Mouse (Mus musculus): Measurements from ENCODE around the gene Trio. TPM values are rescaled to one million over a fixed set of nuclear protein-coding genes. Genes with fewer than 3 reads are reported as not detected.

The Trio gene
- total RNA-seq, 2 experiments from 2014 or later: 37.3 to 50.8 TPM

GRCm38 (mm10) chr15:27953570-27953969 is 72.1 kb downstream of the Trio start:
- ATAC-seq (ENCODE audit: poor library complexity, severe bottlenecking): no peak

- no peak for ATAC-seq (ENCODE audit: poor library complexity, severe bottlenecking)
Observed at GRCm38 (mm10) chr15:27951195-27951594, 74.5 kb downstream of the Trio start.

GRCm38 (mm10) chr15:27949196-27949595 is 76.5 kb downstream of the Trio start:
- ATAC-seq (ENCODE audit: poor library complexity, severe bottlenecking): no peak

DNA sequence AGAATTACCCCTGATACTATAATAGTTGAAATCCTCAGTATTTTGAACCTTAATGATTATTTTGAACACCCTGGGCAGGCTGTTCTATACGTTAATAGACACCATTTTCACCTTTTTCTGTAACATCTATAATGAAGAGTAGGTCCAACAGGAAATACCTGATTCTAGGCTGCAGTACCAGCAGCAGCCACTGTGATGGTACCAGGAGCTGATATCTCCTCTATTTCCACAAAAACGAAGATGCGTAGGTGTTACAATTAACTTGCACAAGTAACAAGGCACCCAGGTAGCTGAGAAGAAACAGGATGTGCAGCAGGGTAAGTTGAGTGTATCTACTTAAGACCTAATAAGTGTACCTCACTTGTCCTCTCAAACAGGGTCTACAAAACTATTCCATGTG is 77.8 kb downstream of the Trio start:
- ATAC-seq (ENCODE audit: poor library complexity, severe bottlenecking): no peak

GRCm38 (mm10) chr15:27945570-27945969 is 80.1 kb downstream of the Trio start:
- no peak for ATAC-seq (ENCODE audit: poor library complexity, severe bottlenecking)

GRCm38 (mm10) chr15:27944898-27945297 is 80.8 kb downstream of the Trio start:
- no peak for ATAC-seq (ENCODE audit: poor library complexity, severe bottlenecking)

GRCm38 (mm10) chr15:27943486-27944195 is 82.0 kb downstream of the Trio start:
- no peak for ATAC-seq (ENCODE audit: poor library complexity, severe bottlenecking)

DNA sequence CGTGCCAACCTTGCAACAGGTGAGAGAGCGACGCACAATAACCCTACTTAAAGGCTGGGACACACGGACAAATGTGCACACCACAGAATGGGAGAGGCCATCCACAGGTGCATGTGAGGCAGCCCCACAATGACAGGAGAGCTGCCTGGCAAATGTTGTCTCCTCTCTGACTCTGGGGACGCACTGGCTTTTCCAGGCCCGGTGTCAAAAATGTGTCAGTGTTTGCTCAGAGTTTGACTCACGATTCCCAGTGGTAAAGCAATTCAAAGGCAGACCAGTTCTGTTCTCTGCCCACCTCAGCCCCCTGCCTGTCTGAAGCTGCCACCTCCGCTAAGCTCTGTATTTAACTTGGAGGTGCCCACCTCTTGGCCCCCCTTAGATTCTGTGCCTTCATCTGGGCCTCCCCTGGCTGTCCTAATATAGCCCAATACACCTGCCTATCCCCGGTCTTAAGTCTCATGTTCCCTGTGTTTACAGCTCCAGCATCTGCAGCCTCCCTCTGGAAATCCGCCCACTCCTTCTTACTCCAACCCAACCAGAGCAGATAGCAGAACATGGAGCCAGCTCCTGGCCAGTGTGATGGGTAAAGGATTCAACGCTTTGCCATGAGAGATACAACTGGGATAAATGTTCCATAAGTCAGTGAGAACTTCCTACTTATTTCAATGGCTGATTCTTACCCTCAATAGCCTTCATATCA is 83.3 kb downstream of the Trio start:
- no peak for ATAC-seq (ENCODE audit: poor library complexity, severe bottlenecking)

DNA sequence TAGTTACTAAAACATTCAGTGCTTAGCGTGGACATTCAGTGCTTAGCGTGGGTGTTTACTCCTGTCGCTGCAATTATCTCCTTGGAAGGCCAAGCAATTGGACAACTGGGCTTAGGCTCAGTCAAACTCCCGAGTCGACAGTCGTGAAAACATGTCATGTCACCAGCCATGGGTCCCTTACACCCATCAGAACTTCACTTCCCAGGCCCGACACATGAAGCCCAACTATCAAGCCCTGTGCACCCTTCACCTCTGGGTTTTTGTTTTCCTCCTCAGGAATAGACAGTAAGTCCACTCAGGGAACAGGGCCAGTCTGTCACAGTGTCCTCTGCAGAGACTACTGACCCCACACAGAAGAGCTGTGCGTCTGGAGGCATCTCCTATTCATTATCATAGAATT is 84.2 kb downstream of the Trio start:
- no peak for ATAC-seq (ENCODE audit: poor library complexity, severe bottlenecking)

GRCm38 (mm10) chr15:27941020-27941419 is 84.6 kb downstream of the Trio start:
- peak; percentile 61 for ATAC-seq (ENCODE audit: poor library complexity, severe bottlenecking)

DNA sequence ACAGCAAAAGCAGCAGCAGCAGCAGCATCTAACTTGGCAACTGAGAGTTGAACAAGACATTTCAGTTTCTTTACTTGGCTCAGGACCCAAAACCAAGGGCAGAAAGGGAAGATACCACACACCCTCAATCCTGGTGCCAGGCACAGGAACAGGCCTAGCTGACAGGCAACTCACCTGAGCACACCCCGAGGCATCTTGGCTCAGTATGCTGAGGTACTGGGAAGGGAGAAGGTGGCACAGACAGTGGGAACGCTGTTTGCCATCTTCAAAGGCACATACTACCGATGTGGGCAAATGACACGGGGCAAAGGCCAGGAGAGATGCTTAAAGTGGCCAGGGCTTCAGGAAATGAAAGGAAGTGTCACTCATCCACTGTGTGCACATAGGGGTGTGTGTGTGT is 85.6 kb downstream of the Trio start:
- ATAC-seq (ENCODE audit: poor library complexity, severe bottlenecking): no peak

DNA sequence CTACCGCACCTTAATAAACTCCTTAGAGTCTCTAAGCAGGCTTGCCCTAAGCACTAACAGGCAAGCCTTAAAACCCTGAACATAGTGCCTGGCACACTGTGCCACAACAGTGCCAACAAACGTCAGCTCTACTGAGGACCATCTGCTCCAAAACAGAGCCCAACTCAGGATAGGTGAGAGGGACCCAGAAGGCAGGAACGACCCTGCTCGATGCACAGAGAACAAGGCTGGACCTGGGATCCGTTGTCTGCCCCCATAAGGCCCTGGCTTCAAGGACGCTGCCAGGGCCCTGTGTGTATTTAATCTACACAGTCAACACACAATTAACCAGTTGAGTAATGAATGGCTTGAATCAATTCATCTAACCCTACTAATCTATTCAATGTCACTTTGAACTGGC is 86.8 kb downstream of the Trio start:
- no peak for ATAC-seq (ENCODE audit: poor library complexity, severe bottlenecking)

DNA sequence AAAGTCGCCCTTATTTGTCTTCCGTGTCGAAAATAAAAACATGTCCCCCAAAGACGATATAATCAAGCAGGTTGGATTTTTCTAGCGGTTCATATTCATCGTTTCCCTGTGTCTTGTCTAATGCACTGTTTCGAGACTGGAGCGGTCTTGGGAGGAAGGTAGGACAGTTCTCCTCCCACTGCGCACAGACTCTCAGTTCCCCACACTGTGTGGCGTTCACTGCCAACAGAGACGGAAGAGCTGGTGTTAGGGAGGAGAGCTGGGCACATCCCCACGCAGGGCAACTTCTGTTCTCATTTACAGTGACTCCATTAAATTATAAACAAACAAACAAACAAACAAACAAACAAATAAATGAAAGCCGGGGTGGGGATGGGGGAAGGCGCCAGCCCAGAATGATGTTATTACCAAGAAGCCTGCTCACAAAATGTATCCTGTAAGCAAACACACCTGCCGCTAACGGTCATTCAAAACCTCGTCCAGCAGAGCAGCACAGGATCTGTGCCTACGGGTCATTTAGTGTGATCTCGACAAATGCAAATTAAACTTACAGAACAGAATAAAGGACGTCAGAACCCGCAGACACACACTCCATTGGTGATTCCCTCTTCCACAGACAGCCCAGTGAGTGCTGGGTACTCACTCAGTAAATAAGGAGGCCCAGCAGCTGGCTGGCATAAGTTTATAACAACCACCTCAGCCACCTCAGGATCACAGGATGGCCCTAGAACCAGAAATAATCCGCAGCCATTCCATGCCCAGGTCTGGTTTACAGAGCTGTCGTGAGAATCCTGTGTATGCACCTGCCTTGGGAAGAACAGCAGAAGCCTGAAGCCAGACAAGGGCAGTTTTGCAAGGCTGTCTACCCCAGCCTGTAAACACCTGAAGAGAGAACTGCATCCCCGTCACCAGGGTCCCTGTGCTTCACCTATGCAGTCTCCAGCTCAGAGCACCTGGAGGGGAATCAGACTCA is 87.5 kb downstream of the Trio start:
- ATAC-seq (ENCODE audit: poor library complexity, severe bottlenecking): peak; percentile 77

DNA sequence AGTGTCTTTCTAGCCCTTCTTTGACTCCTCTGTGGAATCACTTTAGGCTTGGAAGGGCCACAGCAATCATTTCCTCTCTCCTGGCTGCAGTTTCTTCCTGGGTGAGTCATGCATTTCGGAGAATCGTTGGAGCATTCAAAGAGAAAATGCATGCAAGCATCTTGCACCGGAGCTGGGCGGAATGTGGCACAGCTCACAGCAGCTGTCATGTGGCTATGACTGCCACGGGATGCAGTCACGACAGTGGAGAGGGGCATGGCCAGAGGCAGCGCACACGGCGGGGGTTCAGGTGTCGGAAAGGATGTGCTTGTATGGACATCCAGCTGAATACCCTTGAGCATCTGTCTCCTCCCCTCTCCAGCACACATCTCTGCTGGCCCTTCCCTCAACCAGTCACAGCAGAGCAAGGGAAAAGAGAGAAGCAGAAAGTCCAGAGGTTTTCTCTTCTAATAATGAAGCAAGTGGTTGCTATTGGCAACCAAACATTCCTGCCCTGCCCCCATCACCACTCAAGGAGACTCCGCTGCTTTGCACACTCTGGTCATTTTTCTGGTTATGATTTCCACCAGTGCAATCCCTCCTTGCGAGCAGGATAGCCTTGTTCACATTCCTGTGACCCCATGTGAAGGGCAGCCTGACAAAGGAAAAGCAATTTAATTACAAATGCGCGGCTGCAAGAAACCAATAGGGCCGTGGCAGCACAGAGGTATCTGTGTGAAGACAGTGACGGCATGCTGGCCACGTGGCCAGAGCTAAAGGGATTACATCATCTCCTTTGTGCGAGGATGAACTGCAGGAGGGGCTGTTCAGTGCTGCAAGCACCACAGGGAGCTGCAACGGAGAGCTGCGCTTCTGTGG is 88.4 kb downstream of the Trio start:
- ATAC-seq (ENCODE audit: poor library complexity, severe bottlenecking): peak; percentile 78

DNA sequence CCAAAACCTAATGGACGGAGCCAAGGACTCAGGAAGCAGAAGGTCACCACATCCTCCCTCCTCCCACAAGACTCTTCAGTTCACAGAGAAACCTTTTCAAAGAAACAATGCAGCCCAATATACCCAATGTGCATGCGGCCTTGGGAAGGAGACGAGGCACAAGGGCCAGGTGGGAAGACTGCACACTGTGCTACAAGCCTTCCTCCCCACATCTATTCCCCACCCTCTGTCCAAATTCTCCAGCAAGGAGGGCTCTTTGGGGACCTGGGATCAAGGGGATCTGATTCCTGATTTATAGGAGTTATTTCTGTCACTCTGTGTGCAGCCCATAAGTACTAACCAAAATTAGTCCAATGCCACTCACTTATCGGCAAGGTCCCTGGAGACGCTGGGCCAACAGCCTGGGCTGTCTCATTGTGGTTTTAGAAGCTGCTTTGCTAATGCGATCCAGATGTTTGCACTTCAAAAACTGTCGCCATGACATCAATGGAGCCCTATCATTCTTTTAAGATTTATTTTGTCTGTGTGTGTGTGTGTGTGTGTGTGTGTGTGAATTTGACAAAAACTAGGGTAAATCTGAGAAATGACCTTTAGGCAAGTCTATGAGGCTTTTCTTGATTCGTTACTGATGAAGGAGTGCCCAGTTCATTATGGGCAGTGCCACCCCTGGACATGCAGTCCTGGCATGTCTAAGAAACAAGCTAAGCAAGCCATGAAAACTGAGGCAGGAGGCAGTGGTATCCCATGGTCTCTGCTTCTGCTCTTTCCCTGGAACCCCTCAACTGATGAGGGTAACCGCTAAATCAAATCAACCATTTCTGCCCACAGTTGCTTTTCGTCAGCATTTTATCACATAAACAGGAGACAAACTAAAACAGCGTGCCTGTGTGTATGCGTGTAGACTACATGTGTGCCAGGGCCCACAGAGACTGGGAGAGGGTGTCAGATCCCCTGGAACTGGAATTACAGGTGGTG is 89.6 kb downstream of the Trio start:
- no peak for ATAC-seq (ENCODE audit: poor library complexity, severe bottlenecking)

DNA sequence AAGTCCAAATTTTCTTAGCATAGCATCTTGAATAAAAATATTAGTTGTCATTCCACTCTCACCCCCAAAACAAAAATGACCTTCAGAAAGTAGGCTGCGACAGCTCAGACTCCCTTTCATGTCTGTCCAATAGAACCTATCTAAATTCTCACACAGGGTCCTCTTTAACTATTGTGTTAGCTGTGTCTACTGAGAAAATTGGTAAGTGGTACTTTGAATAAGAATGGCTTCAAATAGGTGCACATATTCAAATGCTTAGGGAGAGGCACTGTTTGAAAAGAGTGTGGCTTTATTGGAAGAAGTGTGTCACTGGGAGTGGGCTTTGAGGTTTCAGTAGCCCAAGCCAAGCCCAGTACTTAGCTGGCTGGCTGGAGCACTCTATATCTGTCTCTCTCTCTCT is 92.4 kb downstream of the Trio start:
- no peak for ATAC-seq (ENCODE audit: poor library complexity, severe bottlenecking)

DNA sequence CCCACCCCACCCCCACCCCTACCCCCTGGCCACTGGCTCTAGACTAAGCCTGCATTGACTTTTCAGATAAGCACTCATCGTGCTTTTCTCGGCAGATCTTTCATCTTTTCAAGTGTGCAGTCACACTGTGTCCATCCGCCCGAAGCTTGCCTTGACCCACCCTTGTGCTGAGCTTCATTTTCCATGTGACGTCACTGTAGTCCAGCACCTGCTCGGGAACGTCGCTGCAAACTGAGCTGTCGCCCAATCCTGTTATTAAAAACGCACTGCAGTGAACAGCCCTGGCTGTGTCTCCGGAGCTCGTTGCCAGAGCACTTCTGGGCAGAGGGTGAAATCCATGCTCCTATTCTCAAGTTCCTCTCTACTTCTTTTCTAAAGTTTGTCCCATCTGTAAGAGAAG is 93.8 kb downstream of the Trio start:
- ATAC-seq (ENCODE audit: poor library complexity, severe bottlenecking): no peak

GRCm38 (mm10) chr15:27931459-27931858 is 94.2 kb downstream of the Trio start:
- ATAC-seq (ENCODE audit: poor library complexity, severe bottlenecking): 0 out of 2 replicates have a peak, but pooled peaks have one; percentile 41

GRCm38 (mm10) chr15:27927614-27928013 is 98.0 kb downstream of the Trio start:
- no peak for ATAC-seq (ENCODE audit: poor library complexity, severe bottlenecking)

Measured in megakaryocyte, adult 5-6 weeks (primary cell).